Mouse (Mus musculus) kidney, postnatal 25 days (tissue): ENCODE results near the gene Gm21149.
"Not testable (repeated sequence)": the region's sequence is repeated elsewhere in the genome, so short reads cannot be mapped to it uniquely, and the experiment has no call there.

Experiments
- DNase-seq, 2 experiments: peaks; one replicate each; pipeline ENCODE4 v3.0.0; 2021; ENCODE audit warnings: mixed read lengths in 2 of 2

Gene Gm21149

DNA sequence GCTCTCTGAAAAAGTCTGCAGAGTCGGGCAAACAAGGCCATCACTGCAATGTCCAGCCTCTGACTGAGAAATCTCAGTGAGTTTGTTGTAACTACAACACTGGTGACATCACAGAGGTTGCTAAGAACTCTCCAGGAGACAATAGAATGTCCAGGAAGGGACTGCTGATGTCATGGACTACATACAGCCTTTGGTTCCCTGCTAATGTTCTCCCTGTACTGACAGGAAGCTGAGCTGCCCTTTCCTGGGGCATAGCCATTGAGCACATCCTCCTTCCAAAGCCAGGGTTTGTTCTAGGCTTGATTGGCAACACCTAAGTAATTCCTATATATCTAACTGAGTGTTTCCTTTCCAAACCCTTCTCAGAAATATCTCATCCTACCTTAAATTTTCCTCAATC, at the start of gene Gm21149:
TSS of gene Gm21149 (minus strand) at position 101 of the 400 bp plus-strand sequence.
- not testable (repeated sequence) for DNase-seq

DNA sequence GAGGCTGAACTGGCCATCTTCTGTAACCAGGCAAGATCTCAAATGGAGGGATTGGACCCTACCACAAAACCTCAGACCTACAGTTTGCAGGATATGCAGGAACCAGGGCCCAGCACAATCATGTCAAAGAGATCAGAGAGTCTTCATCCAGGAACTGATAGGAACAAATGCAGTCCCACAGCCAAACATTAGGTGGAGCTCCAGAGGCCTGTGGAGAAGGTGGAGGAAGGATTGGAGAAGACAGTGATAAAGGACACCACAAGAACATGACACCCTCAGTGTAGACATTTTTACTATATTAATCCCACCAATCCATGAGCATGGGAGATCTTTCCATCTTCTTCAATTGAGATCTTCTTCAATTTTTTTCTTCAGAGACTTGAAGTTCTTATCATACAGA, 46.1 kb upstream of the Gm21149 start:
- peak in 1 of 2 experiments; percentile 56 for DNase-seq

DNA sequence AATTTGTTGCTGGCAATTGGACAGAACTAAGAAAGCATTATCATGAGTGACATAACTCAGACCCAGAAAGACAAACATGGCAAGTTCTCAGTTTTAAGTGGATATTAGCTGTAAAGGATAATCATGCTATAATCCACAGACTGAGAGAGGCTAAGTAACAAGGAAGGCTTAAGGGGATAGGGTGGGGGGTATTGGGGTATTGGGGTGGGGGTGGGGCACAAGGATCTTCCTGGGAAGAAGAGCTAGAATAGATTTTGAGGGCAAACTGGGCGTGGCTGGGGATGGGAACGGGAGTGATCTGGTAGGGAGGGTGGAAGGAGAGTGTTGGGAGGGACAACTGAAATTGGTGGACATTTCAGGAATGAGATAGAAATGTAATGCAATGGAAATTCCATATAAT, 45.7 kb upstream of the Gm21149 start:
- not testable (repeated sequence) for DNase-seq

DNA sequence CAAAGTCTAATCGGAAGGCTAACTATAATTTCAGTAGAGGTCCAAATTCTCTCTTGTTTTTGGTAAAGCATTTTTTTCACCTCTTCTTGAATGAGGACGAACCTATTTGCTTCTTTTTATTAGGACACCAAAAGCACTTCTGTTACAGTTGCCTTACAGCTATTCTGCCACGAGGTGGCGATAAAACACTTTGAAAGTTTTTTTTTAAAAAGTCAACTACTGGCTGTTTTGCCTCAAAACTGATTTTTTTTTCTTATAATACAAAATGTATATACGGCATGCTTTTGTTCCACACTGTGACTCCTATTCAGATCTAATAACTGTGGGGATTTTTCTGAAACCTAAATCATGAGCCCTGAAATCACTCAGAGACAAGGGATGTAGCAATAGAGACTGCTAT, 44.1 kb upstream of the Gm21149 start:
- peak in 1 of 2 experiments; percentile 4 for DNase-seq

DNA sequence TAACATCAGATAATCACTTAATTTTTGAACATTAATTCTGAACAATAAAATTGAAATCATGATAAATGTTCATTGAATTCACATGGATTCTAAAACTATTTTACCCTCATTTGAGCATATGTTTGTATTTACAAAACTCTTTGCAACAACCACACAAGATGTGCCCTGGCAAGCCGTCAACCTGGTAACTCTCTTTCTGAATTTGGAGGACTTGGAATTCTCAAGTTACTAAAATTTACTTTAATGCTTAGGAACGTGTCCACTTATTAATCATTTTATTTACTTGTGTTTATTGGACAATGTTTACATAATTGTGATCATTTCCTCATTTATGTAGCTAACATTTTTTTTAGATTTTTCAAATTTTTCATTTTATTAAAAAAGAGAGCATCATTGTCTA, 40.8 kb upstream of the Gm21149 start:
- DNase-seq = not testable (repeated sequence)

DNA sequence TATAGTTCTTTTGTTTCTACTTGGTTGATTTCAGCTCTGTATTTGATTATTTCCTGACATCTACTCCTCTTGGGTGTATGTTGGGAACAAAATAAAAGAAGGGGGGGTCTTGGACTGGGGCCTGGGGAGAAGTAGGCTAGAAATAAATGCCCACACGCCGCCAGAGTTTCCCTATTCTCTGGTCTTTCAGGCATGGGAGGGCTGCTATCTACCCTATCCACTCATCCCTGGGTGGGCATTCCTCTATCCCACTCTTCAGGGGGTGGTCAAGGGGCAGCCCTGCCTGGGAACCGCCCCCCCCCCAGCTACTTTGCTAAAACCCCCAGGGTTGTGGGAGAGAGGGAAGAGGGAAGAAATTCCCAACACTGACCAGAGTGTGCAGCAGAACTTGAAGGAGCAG, 35.9 kb upstream of the Gm21149 start:
- not testable (repeated sequence) for DNase-seq

DNA sequence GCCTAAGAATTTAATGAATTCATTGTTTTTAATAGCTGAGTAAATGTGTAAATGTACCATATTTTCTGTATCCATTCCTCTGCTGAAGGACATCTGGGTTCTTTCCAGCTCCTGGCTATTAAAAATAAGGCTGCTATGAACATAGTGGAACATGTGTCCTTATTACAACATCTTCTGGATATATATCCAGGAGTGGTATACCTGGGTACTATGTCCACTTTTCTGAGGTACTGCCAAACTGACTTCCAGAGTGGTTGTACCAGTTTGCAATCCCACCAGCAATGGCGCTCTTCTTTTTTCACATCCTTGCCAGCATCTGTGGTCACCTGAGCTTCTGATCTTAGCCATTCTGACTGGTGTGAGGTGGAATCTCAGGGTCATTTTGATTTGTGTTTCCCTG, 33.6 kb upstream of the Gm21149 start:
- not testable (repeated sequence) for DNase-seq

DNA sequence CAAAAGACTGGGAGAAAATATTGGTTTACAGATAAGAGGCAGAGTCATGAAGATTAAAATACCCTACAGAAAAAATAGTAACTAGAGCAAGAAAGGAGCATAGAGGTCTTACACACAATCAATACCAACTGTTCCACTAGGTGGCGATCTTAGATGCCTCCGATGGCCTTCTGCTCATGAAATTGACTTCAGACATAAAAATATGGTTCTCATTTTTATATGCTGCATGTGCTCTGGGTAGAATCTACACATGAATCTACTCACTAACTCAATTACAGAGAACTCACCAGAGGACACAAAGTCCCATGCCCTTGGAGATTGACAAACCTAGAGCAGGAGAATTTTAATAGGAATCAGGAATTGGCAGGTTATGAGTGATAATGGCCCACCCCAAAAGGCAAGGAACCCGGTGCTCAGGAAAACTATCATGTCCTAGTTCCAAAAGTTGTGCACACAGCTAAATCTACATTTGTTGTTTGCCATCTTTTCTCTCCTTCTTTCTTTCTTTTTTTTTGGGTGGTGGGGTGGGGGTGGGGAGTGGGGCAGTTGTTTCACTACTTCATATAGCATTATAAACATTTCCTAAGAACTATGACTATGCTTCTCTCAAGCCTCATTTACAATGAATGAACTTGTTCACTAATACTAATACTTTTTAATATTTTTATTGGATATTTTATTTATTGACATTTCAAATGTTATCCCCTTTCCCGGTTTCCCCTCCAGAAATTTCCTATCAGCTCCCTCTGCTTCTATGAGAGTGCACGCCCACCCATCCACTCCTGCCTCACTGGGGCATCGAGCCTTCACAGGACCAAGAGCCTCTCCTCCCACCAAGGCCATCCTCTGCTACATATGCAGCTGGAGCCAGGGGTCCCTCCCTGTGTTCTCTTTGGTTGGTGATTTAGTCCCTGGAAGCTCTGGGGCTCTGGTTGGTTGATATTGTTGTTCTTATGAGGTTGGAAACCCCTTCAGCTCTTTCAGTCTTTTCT, 32.4 kb upstream of the Gm21149 start:
- peak; percentile 35 to 42 for DNase-seq

DNA sequence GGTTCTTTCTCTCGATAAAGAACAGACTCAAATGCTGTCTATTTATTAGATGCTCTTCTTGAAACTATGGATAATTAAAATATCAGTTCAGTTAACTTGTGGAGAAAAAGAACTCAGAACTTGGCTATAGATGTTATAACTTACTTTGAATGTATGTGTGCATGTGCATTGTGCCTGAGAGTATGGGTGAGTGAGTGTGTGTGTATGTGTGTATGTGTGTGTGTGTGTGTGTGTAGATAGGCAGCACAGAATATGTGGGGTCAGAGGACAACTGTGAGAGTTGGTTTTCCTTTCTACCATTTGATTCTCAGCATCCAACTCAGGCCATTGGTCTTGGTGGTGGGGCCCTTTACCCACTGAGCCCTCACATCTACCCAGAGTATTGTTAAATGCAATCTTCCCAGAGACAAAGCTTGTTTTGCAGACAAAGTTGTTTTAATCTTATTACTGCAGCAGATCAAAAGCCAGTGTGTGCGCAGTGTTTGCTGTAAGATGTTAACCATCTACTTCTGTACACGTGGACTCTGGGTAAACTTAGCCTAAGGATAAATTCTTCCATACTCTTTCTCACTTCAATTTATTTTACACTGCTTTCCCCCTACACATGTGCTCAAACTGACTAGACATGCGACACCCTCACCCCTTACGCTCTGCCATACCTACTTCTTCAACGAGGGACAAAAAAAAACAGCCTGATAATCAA, 31.6 kb upstream of the Gm21149 start:
- not testable (repeated sequence) for DNase-seq

DNA sequence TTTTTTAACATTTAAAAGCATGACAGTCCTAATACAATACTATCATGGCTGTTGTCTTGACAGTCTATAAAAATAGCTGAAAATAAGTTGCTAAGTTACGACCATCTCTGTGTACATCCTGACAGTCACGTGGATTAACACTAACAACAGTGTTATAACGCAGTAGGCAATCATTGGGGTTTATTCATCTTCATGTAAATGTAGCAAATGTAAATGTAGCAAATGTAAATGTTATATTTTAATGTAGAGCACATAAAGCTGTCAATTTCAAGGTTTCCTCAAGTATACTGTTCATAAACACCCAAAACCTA, 30.9 kb upstream of the Gm21149 start:
- no peak for DNase-seq

DNA sequence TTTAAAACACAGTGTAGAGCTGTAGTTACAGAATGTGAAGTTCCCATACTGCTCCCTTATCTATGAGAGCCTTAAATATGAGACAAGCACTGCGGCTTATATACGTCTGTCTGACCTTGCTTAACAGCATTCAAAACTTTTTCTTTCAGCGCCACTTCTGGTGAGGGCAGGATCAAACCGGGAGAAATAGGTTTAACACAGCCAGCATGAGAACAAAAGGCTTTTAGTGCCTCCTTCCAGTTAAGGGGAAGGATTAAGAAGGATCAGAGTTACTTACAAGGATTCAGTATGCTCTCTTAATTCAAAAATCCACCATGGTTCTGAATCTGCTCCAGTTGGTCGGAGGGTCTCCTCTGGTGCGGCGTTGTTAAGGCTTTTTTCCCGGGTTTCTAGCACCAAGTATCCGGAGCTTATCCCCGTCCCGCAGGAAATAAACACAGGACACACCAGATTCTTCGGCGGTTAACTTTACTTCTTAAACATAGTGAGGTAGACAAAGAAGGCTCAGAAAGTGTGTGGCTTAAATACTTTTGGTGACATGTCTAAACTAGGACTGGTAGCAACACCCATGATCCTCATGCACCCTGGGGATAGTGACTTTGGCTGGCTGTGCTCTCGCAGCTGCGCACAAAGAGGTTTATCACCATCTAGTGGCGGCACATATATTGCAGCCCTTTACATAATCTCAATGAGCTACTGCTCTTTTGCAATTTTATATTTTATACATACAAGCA, 30.4 kb upstream of the Gm21149 start:
- peak in 1 of 2 experiments; percentile 58 for DNase-seq

DNA sequence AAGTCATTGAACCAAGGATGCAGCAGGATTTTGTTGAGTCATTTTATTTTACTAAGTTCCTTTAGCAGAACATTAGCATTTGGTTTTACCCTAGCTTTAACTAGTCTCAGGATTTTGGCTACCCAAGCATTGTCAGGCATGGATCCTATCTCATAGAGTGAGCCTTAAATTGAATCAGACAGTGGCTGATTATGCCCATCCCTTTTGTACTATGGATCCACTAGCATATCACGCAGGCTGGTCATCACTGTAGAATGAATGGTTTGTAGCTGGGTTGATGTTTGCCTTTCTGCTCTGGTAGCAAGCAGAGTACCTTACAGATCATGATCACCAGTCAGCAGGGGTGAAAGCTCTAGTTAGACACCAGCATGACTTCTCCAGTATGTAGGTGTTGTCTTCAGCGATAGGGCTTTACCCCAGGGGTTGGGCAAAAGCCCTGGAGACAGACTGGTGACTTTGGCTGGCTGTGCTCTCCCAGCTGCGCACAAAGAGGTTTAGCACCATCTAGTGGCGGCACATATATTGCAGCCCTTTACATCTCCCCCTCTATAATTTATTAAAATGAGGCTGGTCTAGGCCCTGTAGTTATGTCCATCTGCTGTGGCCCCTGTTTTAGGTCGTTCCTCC, 22.6 kb upstream of the Gm21149 start:
- DNase-seq = peak; percentile 43 to 62

DNA sequence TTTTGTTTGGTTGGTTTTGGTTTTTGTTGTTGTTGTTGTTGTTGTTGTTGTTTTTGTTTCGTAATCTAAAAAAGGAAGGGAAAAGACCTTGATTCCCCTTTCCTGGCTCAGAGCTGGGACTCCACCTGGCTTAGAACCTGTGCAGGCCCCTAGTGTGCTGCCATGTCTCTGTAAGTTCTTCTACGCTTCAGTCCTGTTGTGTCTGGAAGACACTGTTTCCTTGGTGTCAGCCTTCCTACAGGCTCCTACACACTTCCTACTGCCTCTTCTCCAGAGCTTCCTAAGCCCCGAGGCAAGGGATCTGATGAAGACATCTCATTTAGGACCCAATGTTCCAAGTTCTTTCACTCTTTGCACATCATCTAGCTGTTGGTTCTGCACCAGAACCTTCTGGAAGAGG, 22.0 kb upstream of the Gm21149 start:
- not testable (repeated sequence) for DNase-seq

DNA sequence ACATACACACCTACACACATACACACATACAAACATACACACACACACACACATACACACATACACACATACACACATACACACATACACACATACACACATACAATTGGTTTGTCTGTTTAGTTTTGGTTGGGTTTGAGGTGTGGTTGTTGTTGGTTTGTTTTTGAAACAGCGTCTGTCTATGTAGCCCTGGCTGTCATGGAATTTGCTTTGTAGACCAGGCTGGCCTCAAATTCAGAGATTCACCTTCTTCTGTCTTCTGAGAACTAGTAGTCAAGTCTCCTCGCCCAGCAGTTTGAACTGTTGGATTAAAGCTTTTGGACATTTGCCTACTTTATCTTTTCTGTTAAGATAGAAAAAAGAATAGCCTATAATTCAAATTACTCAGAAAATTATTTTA, 14.6 kb upstream of the Gm21149 start:
- DNase-seq = not testable (repeated sequence)

DNA sequence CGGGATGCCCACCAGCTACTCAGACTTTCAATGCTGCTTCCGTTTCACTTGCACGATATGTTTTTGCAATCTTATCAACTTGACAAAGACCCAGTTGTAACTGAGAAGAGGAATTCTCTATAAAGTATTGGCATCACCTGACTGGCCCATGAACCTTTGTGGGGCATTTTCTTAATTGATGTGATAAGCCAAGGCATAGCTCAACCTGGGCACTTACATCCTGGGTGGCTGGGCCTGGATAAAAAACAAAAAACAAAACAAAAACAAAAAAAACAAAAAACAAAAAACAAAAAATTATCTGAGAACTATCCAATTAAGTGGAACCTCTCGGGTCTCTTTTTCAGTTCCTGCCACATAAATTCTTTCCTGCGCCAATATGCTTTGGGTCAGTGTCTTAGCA, 12.4 kb upstream of the Gm21149 start:
- no peak for DNase-seq

DNA sequence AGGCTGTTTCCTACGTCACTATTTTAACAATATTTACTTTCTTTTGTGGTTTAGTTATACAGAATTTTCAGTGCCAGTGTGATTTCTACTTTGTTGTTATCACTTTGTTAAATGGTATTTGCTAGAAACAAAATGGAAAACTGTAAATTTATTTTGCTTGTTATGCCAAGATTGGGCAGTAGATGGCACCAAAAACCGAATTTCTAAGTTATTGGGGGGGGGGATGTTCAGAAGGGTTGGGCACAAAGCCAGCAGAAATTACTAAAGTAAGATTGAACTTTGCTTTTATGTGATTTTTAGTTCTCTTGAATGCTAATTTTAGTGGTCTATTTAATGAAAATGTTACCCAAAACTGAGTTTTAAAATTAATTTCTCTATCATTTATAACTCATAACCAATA, 8.3 kb upstream of the Gm21149 start:
- peak in 1 of 2 experiments; percentile 13 for DNase-seq

DNA sequence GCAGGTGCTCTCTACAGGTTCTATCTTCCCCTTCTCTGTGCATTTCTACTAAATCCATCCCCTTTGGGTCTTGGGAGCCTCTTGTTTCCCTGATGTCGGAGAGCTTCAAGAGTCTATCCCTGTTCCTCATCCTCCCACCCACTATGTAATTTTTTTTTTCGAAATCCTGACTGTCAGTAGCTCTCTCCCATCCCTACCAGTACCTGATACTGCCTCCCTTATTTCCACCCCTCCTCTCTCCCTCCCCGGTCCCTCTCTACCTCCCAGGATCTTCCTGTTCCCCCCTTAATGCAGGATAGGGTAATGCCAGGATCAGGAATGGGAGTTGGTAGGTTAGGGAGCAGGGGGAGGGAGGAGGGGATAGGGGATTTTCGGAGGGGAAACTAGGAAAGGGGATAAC, 7.3 kb upstream of the Gm21149 start:
- DNase-seq = not testable (repeated sequence)

DNA sequence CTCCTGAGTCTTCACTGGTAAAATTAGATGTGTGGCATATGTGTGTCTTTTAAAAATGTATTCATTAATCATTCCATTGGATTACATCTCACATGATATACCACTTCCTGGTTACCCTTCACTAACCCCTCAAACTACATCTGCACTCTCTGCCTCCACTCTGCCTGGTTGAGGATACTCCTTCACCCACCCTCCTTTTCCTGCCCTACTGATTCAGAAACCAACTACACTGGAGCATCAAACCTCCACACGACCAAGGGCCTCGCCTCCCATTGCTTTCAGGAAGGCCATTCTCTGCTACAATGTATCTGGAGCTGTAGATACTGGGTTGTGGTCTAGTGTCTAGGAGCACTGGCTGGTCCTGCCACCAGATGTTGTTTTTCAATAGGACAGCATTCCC, 6.5 kb upstream of the Gm21149 start:
- peak; percentile 2 to 37 for DNase-seq

DNA sequence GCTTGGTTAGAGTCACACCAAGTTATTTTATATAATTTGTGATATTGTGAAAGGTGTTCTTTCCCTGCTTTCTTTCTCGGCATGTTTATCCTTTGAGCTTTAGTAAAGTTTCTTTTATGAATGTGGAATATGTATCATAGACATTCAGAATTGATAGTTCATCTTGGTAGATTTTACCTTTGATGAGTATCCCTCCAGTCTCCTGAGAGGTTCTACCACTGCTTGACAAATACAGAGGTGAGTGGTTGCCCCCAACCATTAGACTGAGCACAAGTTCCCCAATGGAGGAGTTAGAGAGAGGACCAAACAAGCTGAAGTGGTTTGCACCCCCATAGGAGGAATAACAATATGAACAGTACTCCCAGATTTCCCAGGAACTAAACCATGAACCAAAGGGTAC, 6.2 kb downstream of the Gm21149 start:
- DNase-seq = not testable (repeated sequence)

DNA sequence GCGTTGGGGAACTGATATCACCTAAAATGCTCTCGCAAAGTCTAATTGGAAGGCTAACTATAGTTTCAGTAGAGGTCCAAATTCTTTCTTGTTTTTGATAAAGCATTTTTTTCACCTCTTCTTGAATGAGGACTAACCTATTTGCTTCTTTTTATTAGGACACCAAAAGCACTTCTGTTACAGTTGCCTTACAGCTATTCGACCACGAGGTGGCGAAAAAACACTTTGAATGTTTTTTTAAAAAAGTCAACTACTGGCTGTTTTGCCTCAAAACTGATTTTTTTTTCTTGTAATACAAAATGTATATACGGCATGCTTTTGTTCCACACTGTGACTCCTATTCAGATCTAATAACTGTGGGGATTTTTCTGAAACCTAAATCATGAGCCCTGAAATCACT, 8.6 kb downstream of the Gm21149 start:
- DNase-seq = peak in 1 of 2 experiments; percentile 2

DNA sequence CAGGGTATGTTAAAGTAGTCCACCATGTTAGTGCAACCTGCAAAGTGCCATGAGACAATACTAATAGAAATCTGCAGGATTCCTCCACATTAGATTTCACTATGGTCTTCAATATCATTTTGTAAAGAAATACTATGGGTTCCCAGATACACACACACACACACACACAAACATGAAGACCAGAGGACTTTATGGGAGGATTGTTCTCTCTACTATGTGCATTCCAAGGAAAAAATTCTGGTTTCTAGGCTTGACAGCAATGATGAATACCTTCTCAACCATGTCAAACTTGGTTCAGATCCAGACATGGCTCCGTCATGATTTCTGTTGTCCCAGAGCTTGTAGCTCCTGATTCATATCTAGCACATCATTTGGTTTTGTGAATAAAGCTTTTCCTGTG, 10.1 kb downstream of the Gm21149 start:
- not testable (repeated sequence) for DNase-seq

DNA sequence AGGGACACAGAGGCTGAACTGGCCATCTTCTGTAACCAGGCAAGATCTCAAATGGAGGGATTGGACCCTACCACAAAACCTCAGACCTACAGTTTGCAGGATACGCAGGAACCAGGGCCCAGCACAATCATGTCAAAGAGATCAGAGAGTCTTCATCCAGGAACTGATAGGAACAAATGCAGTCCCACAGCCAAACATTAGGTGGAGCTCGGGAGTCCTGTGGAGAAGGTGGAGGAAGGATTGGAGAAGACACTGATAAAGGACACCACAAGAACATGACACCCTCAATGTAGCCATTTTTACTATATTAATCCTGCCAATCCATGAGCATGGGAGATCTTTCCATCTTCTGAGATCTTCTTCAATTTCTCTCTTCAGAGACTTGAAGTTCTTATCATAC, 12.8 kb downstream of the Gm21149 start:
- peak; percentile 37 to 54 for DNase-seq

DNA sequence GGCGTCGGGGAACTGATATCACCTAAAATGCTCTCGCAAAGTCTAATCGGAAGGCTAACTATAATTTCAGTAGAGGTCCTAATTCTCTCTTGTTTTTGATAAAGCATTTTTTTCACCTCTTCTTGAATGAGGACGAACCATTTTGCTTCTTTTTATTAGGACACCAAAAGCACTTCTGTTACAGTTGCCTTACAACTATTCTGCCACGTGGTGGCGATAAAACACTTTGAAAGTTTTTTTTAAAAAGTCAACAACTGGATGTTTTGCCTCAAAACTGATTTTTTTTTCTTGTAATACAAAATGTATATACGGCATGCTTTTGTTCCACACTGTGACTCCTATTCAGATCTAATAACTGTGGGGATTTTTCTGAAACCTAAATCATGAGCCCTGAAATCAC, 14.7 kb downstream of the Gm21149 start:
- not testable (repeated sequence) for DNase-seq
